Mouse (Mus musculus): ENCODE results near the gene Abtb1. TPM values are rescaled to one million over a fixed set of nuclear protein-coding genes. Genes with fewer than 3 reads are reported as not detected.

Gene Abtb1
- polyA plus RNA-seq, 1 experiment from 2014 or later, result 44.6 TPM

Other genes with a start within 250 kb of the Abtb1 start
- 0.84 TPM in 1 of 2 replicates, not detected in the other for gene Kbtbd12, start 204.0 kb downstream of the Abtb1 start, polyA plus RNA-seq (2015; fragmentation: Nextera tagmentation; extraction: Ambion mirVana)
- gene Mgll, start 117.6 kb downstream of the Abtb1 start, polyA plus RNA-seq (2015; fragmentation: Nextera tagmentation; extraction: Ambion mirVana), result 40.2 and 48.0 TPM in 2 replicates
- 43.0 and 48.9 TPM in 2 replicates for gene Podxl2, start 33.1 kb upstream of the Abtb1 start, polyA plus RNA-seq (2015; fragmentation: Nextera tagmentation; extraction: Ambion mirVana)
- gene Mcm2, start 56.8 kb upstream of the Abtb1 start, polyA plus RNA-seq (2015; fragmentation: Nextera tagmentation; extraction: Ambion mirVana), result 151 and 157 TPM in 2 replicates
- gene Tpra1, start 60.3 kb upstream of the Abtb1 start, polyA plus RNA-seq (2015; fragmentation: Nextera tagmentation; extraction: Ambion mirVana), result 95.5 and 98.8 TPM in 2 replicates